Mouse (Mus musculus) CD8-positive naive resting alpha-beta T cell, adult 2 months (primary cell): Measurements from ENCODE around the gene Fam180a.

Experiments
- DNase-seq, 2 experiments: peaks; one replicate each; pipeline ENCODE4 v3.0.0; 2022; ENCODE audit warnings: low read depth in 2 of 2, low spot score in 2 of 2

The Fam180a gene

GRCm38 (mm10) chr6:35265580-35266278 is 60.2 kb downstream of the Fam180a start:
- DNase-seq, result no peak
